14 mouse cellular contexts compared by ENCODE assay signal in the genomic region with DNA sequence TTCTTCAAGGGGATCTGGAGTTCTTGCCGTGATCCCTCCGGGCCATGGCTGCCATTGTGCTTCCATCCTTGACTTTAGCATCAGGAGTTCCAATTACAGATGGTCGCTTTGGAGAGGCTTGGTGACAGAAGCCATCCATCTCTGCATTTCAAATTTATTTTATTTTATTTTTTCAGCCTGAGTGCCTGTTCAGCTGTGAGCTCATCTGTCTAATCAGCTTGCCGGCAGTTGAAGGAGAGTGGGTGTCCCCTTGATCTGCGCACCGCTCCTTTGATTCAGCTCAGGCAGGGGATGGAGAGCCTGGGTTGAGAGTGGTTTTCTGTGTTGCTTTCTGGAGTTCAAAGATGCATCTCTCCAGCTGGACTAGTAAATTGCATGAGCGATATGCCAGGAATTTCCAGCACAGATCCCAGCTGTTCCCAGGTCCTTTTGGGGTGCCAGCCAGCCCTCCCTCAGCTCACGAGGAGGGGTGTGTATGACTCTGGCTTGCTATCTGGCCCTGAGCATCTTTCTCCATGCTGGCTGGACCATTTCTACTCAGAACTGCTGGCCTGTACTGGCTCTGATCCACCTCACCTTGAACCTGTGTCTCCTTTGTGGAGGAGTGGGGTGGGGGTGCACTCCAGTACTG. TPM values are rescaled to one million over a fixed set of nuclear protein-coding genes. Genes with fewer than 3 reads are reported as not detected.
DNase-seq lines count a peak whose midpoint lies in the region; ATAC-seq and TF ChIP-seq lines count a peak whose summit lies in the region.
"Had no signal": no experiment of that assay in that cellular context is flagged by ENCODE, and none has a peak within 500 bp of the region (broad histone marks: within the 10 kb centered on the region; RNA-seq: fewer than 3 reads in every experiment).

No protein-coding gene starts in this region.

- no peak overlapping the region for H3K9ac ChIP-seq in hindbrain, embryonic 13.5 days
- no peak overlapping the region for H3K9ac ChIP-seq in hindbrain, embryonic 12.5 days
- no peak overlapping the region for H3K9ac ChIP-seq in midbrain, embryonic 16.5 days (ENCODE audit: low read depth, low read length)
- H3K9ac ChIP-seq in liver, embryonic 11.5 days (ENCODE audit: low read depth, low read length) = no peak overlapping the region
- H3K9ac ChIP-seq: midbrain, embryonic 12.5 days had no signal

- 73% methylated on average over 8 of the region's 8 CpGs for WGBS in hindbrain, embryonic 13.5 days
- WGBS in hindbrain, embryonic 12.5 days = 75% methylated on average over 8 of the region's 8 CpGs
- WGBS in midbrain, embryonic 16.5 days = 60% methylated on average over 8 of the region's 8 CpGs
- WGBS in liver, embryonic 11.5 days = 85% methylated on average over 8 of the region's 8 CpGs

- no peak overlapping the region for H3K4me3 ChIP-seq in hindbrain, embryonic 13.5 days
- H3K4me3 ChIP-seq in hindbrain, embryonic 12.5 days = no peak overlapping the region
- H3K4me3 ChIP-seq in midbrain, embryonic 16.5 days (ENCODE audit: low read depth, low read length) = no peak overlapping the region
- H3K4me3 ChIP-seq in liver, embryonic 11.5 days (ENCODE audit: low read depth, low read length) = no peak overlapping the region
- H3K4me3 ChIP-seq: midbrain, embryonic 12.5 days had no signal

- H3K36me3 ChIP-seq in hindbrain, embryonic 13.5 days = no peaks in the 10 kb centered on the region
- no peaks in the 10 kb centered on the region for H3K36me3 ChIP-seq in hindbrain, embryonic 12.5 days
- H3K36me3 ChIP-seq in midbrain, embryonic 16.5 days (ENCODE audit: control insufficient read depth, insufficient read depth, low read length) = no peaks in the 10 kb centered on the region
- no peaks in the 10 kb centered on the region for H3K36me3 ChIP-seq in liver, embryonic 11.5 days (ENCODE audit: control insufficient read depth, insufficient read depth, low read length)
- H3K36me3 ChIP-seq: midbrain, embryonic 12.5 days had no signal

- ATAC-seq in hindbrain, embryonic 13.5 days (ENCODE audit: low FRiP score) = no peak
- no peak for ATAC-seq in hindbrain, embryonic 12.5 days (ENCODE audit: low FRiP score)
- no peak for ATAC-seq in midbrain, embryonic 16.5 days
- no peak for ATAC-seq in liver, embryonic 11.5 days (replicated peaks; ENCODE audit: low FRiP score)

- H3K27ac ChIP-seq in hindbrain, embryonic 13.5 days = peak overlapping the region; percentile 52; the same call in 1 of the 2 replicates
- no peak overlapping the region for H3K27ac ChIP-seq in hindbrain, embryonic 12.5 days
- H3K27ac ChIP-seq in midbrain, embryonic 16.5 days (ENCODE audit: low read length) = 0 out of 2 replicates have a peak overlapping the region, but pooled peaks have one; percentile 3
- no peak overlapping the region for H3K27ac ChIP-seq in liver, embryonic 11.5 days (ENCODE audit: low read depth, low read length)
- H3K27ac ChIP-seq: midbrain, embryonic 12.5 days had no signal

- H3K4me2 ChIP-seq in hindbrain, embryonic 13.5 days = no peak overlapping the region
- no peak overlapping the region for H3K4me2 ChIP-seq in hindbrain, embryonic 12.5 days (replicated peaks)
- H3K4me2 ChIP-seq in midbrain, embryonic 16.5 days (ENCODE audit: low read length) = no peak overlapping the region
- H3K4me2 ChIP-seq in liver, embryonic 11.5 days = no peak overlapping the region
- H3K4me2 ChIP-seq: midbrain, embryonic 12.5 days had no signal

- no peak for TF ChIP-seq CTCF in brain, embryonic 14.5 days (IDR thresholded peaks at IDR 0.05; ENCODE audit: borderline replicate concordance, extremely low read depth, insufficient read depth, insufficient read length)

- DNase-seq in brain, embryonic 14.5 days (ENCODE audit: low read depth) = peak; percentile 50
- DNase-seq in layer of hippocampus, adult 8-10 months (ENCODE audit: low spot score in 2 of 2) = peak; percentile 22 to 36
- DNase-seq in spleen, postnatal 36 days (ENCODE audit: low spot score in 2 of 2) = no peak
- no peak for DNase-seq in liver, embryonic 11.5 days (ENCODE audit: low spot score)
- DNase-seq: gastrocnemius, postnatal 14 days; kidney, adult 8-10 months; kidney, postnatal 4 days; liver; lung, adult 18-20 months; lung, postnatal 36 days had no signal

- H3K4me1 ChIP-seq in hindbrain, embryonic 13.5 days (replicated peaks) = peaks cover 11% of the 10 kb centered on the region
- no peaks in the 10 kb centered on the region for H3K4me1 ChIP-seq in hindbrain, embryonic 12.5 days
- no peaks in the 10 kb centered on the region; the same call in 1 of the 2 replicates for H3K4me1 ChIP-seq in midbrain, embryonic 16.5 days (ENCODE audit: control insufficient read depth, insufficient read depth, low read length)
- H3K4me1 ChIP-seq in liver, embryonic 11.5 days (replicated peaks; ENCODE audit: control insufficient read depth, insufficient read depth, low read length) = no peaks in the 10 kb centered on the region
- H3K4me1 ChIP-seq: midbrain, embryonic 12.5 days had no signal

- TF ChIP-seq POLR2A in brain, embryonic 14.5 days (IDR thresholded peaks at IDR 0.05; ENCODE audit: borderline replicate concordance, extremely low read depth, insufficient read depth, insufficient read length, poor library complexity, severe bottlenecking) = no peak

- H3K9me3 ChIP-seq in hindbrain, embryonic 13.5 days = no peaks in the 10 kb centered on the region
- H3K9me3 ChIP-seq in hindbrain, embryonic 12.5 days (replicated peaks) = no peaks in the 10 kb centered on the region
- no peaks in the 10 kb centered on the region for H3K9me3 ChIP-seq in midbrain, embryonic 16.5 days (replicated peaks; ENCODE audit: control insufficient read depth, low read length, poor library complexity, severe bottlenecking)
- H3K9me3 ChIP-seq in liver, embryonic 11.5 days (ENCODE audit: control insufficient read depth, low read length) = no peaks in the 10 kb centered on the region
- H3K9me3 ChIP-seq: midbrain, embryonic 12.5 days had no signal

- no peaks in the 10 kb centered on the region; the same call in 1 of the 2 replicates for H3K27me3 ChIP-seq in hindbrain, embryonic 13.5 days
- H3K27me3 ChIP-seq in hindbrain, embryonic 12.5 days = no peaks in the 10 kb centered on the region
- H3K27me3 ChIP-seq in midbrain, embryonic 16.5 days (ENCODE audit: control insufficient read depth, insufficient read depth, low read depth, low read length) = no peaks in the 10 kb centered on the region
- H3K27me3 ChIP-seq in liver, embryonic 11.5 days (replicated peaks; ENCODE audit: control insufficient read depth, insufficient read depth, low read length) = 0 out of 2 replicates have a peak, but pooled peaks cover 2% of the 10 kb centered on the region
- H3K27me3 ChIP-seq: midbrain, embryonic 12.5 days had no signal

RNA-seq across cellular contexts. Expression of a gene that starts 36.7 kb away (rescaled TPM):
- polyA plus RNA-seq in hindbrain, embryonic 13.5 days (2015; fragmentation: Nextera tagmentation; extraction: Ambion mirVana) = 14.7 and 15.7 TPM in 2 replicates
- 7.6 and 8.0 TPM in 2 replicates for polyA plus RNA-seq in hindbrain, embryonic 12.5 days (2016; fragmentation: Nextera tagmentation; extraction: Ambion mirVana)
- polyA plus RNA-seq in brain, embryonic 14.5 days (2012; rRNA removed) = 12.1 and 16.5 TPM in 2 replicates
- total RNA-seq in layer of hippocampus, adult 8-10 months (2022) = 10 to 100 TPM; 11.7 to 16.9 (median 14.2) TPM
- 20.5 and 21.3 TPM in 2 replicates for polyA plus RNA-seq in midbrain, embryonic 16.5 days (2015; fragmentation: Nextera tagmentation; extraction: Ambion mirVana)
- 0.53 and 0.66 TPM in 2 replicates for polyA plus RNA-seq in liver, embryonic 11.5 days (2014; fragmentation: Nextera tagmentation; extraction: Ambion mirVana)

Comparison
In these comparisons a context has a peak if more than half of its experiments do, and no peak if none do; other contexts are left out.
1. H3K27ac ChIP-seq: peak in hindbrain, embryonic 13.5 days (single experiment) and midbrain, embryonic 16.5 days (single experiment); none in hindbrain, embryonic 12.5 days (single experiment) and liver, embryonic 11.5 days (single experiment).
2. DNase-seq: peak in brain, embryonic 14.5 days (single experiment) and layer of hippocampus, adult 8-10 months (2 of 2); none in spleen, postnatal 36 days (0 of 2) and liver, embryonic 11.5 days (single experiment).